Mouse (Mus musculus): ENCODE data around the gene Socs1. TPM values are rescaled to one million over a fixed set of nuclear protein-coding genes. Genes with fewer than 3 reads are reported as not detected.

Gene Socs1
- polyA plus RNA-seq, 1 experiment from 2014 or later: 5.1 TPM

Other genes starting within 250 kb of the Socs1 start
- gene Dexi, start 242.5 kb downstream of the Socs1 start, polyA plus RNA-seq (2015; fragmentation: Nextera tagmentation; extraction: Ambion mirVana): 15.0 and 19.7 TPM in 2 replicates
- 29.9 and 30.4 TPM in 2 replicates for gene Clec16a, start 240.2 kb downstream of the Socs1 start, polyA plus RNA-seq (2015; fragmentation: Nextera tagmentation; extraction: Ambion mirVana)
- not detected in 2 replicates for gene Tnp2, start 3.1 kb upstream of the Socs1 start, polyA plus RNA-seq (2015; fragmentation: Nextera tagmentation; extraction: Ambion mirVana)
- not detected in 2 replicates for gene Prm3, start 5.4 kb upstream of the Socs1 start, polyA plus RNA-seq (2015; fragmentation: Nextera tagmentation; extraction: Ambion mirVana)
- gene Prm2, start 10.6 kb upstream of the Socs1 start, polyA plus RNA-seq (2015; fragmentation: Nextera tagmentation; extraction: Ambion mirVana): not detected in 2 replicates
- 0.30 TPM in 1 of 2 replicates, not detected in the other for gene Prm1, start 20.3 kb upstream of the Socs1 start, polyA plus RNA-seq (2015; fragmentation: Nextera tagmentation; extraction: Ambion mirVana)
- not detected in 2 replicates for gene Gm11172, start 27.4 kb upstream of the Socs1 start, polyA plus RNA-seq (2015; fragmentation: Nextera tagmentation; extraction: Ambion mirVana)
- gene Rmi2, start 49.5 kb upstream of the Socs1 start, polyA plus RNA-seq (2015; fragmentation: Nextera tagmentation; extraction: Ambion mirVana): 2.1 and 3.5 TPM in 2 replicates